Mouse (Mus musculus) heart, postnatal 25 days (tissue): ENCODE measurements around the gene Patz1. TPM values are rescaled to one million over a fixed set of nuclear protein-coding genes. Genes with fewer than 3 reads are reported as not detected.

Experiments used
- DNase-seq: peaks from one replicate; pipeline ENCODE4 v3.0.0; 2022; ENCODE audit warnings: low spot score
- intact Hi-C: fragments of 180-260 bp; cut with DNase I; formaldehyde crosslinking; loops from one replicate; pipeline ENCODE4 v1.15.1; 2025
- total RNA-seq, 2 experiments: library from RNA; stranded (reverse); gene quantifications; 2 replicates each; pipeline ENCODE4 v1.2.3; 2021

Patz1 gene
- total RNA-seq, 2 experiments from 2014 or later, result 25.6 to 26.4 TPM

GRCm38 (mm10) chr11:3328806-3329775 is 40.4 kb downstream of the Patz1 start:
- no peak for DNase-seq
- intact Hi-C loops, result no loop called here

DNA sequence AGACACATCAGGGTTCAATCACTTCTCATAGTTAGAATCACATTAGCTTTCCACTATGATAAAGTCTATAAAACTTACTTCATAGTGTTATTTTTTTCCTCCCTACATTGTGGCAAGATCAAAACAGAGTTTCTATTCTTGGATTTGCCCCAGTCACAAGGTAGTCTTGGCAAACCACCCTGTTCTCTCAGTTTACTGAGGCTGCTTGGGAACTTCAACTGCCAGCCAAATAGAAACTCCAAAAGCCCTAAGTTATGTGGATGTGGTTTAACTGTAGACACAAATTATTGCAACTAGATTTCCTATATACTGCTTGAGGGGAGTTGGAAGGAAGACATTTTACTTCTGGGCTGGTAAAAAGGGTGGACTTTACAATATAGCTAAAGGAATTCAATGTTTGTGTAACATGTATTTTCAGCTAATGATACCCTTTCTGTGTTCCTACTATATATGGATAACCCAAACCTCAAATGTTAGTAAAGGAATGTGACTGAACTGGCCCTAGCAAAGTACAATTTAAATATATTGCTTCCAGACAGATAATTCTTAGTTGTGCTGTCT is 41.3 kb downstream of the Patz1 start, which contains the start of gene Pik3ip1:
Gene Pik3ip1 (plus strand): TSS at position 511 of the 561 bp plus-strand sequence.
- intact Hi-C loops, result loop anchor here (2.0 kb wide), 1 partner anchor 39 kb away; no protein-coding TSS in a partner anchor
- DNase-seq, result no peak

GRCm38 (mm10) chr11:3330566-3330965 is 41.9 kb downstream of the Patz1 start:
- DNase-seq, result peak; percentile 81
- intact Hi-C loops, result loop anchor here (2.0 kb wide), 1 partner anchor 40 kb away; no protein-coding TSS in a partner anchor

- intact Hi-C loops, result loop anchor here (2.0 kb wide), 1 partner anchor 40 kb away; no protein-coding TSS in a partner anchor
- DNase-seq, result no peak
Measured at GRCm38 (mm10) chr11:3330991-3331750, 42.5 kb downstream of the Patz1 start.

DNA sequence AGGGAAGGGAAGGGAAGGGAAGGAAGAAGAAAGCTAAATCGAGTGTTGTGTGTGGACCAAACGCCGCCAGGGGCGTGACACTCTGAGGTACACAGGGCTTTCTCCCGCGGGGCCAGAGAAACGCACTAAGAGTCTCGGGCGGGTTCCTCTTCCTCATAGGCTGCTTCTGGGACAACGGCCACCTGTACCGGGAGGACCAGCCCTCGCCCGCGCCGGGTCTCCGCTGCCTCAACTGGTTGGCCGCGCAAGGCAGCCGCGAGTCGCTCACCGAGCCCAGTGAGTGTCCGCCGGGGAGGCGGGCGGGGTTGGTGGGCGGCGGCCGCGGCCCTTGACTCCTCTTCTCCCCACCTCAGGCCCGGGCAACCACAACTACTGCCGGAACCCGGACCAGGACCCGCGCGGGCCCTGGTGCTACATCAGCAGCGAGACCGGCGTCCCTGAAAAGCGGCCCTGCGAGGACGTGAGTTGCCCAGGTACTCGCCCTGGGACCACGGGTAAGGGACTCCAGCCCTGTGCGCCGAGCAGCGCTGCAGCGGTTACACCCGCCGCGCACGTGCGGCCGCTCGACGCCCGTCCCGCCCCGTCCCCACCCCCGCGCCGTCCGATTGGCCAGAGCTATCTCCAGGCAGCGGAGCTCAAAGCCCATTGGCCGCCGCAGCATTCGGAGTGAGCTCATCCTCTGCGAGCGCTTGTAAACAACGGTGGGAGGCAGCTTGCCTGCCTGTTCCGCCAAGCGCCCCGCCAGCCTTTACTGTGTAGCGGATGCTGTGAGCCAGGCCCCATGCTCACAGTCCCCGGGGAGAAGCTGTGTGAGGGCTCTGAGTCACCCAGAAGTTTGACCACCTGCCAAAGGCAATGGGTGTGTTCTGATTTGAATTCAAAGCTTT is 43.3 kb downstream of the Patz1 start:
- intact Hi-C loops, result loop anchor here (2.0 kb wide), 1 partner anchor 41 kb away; no protein-coding TSS in a partner anchor
- DNase-seq, result peak; percentile 95

DNA sequence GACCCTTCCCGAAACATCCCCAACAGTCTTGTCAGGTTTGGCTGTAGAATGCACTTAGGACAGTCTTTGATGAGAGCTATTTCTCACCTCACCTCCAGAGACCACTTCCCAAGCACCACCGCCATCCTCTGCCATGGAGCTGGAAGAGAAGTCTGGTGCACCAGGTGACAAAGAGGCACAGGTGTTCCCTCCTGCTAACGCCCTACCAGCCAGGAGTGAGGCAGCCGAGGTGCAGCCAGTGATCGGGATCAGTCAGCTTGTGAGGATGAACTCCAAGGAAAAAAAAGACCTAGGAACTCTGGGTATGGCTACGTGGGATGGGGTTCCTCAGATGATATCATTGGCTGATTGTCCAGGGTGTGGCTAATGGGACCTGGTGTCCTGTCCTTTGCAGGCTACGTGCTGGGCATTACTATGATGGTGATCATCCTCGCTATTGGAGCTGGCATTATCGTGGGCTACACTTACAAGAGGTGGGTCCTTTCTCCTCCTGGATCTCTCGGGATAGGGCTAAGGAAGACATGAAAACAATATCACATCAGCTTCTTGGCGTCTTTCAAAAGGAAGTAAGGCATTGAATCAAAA is 44.5 kb downstream of the Patz1 start:
- no peak for DNase-seq
- intact Hi-C loops, result no loop called here

DNA sequence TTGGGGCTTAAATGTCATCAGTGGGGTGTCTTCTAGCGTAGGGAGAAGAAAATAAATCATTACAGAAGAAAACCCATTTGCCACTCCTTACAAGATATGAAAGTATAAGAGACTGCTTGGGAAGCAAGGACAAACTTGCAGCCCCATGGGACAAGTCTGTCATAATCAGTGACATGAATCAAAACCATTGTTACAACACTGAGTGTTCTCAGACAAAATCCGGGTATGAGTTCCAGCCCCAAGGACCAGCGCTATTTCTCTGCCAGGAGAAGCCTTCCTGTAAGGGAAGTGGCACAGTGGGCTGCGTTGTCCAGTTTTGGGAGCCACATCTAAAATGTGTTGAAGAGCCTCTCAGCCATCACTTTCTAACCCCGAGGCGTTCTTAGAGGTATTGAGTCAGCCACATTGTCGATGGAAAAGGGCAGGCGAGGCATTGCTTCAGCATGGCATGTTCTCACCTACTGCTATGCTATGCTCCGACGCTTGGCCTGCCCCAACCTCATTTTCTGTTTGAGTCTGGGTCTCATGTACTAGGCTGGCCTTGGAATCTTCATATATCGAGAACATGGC is 45.6 kb downstream of the Patz1 start:
- intact Hi-C loops, result no loop called here

DNA sequence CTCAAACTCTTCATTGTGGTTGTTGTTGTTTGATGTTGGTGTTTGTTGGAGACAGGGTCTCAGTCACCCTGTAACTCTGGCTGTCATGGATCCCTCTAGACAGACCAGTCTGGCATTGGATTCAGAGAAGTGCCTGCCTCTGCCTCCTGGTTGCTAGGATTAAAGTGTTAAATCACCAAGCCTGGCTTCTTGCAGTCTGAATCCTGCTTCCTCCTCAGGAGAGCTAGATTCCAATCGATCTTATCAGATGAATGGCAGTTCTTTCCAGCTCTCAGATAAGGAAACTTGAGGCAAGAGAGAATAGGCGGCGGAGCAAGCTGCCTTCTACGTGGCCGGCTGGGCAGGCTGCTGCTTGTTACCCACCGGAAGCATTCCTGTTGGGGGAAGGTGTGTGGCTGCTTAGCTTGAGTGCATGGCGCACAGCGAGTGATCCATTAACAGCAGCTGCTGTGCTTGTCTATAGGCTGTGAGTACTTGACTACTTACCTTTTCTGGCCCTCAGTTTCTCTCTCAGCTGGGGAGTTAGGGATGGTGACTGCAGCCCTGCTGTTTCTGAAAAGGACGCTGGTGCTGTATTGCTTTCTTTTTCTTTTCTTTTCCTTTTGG is 46.1 kb downstream of the Patz1 start:
- DNase-seq, result no peak
- intact Hi-C loops, result no loop called here

More for the DNA sequence above, 45.6 kb downstream of the Patz1 start:
- no peak for DNase-seq

GRCm38 (mm10) chr11:3335651-3336216 is 47.1 kb downstream of the Patz1 start:
- peak; percentile 22 for DNase-seq
- intact Hi-C loops, result no loop called here

DNA sequence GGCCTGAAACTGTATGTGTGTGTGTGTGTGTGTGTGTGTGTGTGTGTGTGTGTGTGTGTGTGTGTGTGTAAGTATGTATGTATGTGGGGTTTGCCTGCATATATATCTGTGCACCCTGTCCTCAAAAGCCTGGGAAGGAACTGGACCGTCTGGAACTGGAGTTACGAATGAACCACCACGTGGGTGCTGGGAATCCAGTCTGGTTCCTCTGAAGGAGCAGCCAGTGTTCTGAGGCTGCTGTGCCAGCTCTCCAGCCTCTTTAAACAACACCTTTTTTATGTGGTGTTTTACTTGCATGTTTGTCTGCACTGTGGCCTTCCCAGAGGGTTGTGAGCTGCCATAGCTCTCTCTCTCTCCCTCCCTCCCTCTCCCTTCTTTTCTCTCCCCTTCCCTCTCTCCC is 47.9 kb downstream of the Patz1 start:
- no peak for DNase-seq
- intact Hi-C loops, result no loop called here

DNA sequence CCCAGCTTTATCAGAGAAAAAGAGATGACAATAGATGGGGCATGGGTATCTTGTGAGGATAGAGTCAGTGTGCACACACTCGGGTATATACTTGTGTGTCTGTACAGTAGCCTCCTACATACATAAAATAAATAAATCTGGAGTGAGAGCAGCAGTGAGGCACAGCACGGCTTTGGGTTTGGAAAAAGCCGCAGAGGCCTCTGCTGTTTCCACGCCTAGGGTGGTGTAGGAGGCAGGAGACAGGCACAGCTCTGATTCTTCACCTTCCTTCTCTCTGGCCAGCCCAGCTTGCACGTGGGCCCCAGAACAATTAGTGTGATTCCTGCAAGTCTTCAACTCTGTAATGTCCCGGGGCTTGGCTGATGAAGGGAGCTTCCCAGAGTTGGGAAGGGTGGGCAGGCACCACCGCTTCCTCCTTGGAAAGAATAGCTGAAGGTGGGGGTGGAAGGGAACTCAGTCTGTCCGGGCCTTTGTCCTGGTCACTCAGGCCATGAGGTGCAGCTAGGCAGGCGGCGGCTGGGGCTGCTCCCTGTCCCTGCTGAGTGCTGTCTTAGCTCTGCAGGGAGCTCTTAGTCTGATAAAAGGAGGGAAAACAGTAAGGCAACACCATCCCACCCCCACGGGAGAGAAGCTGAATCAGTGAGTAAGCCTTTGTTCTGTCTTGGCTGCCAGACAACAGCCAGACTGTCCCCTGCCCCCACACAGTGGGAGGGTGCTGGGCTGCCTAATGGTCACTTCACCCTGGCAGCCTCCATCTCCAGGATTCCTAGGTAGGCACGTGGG is 48.7 kb downstream of the Patz1 start:
- peak; percentile 41 for DNase-seq
- intact Hi-C loops, result no loop called here

DNA sequence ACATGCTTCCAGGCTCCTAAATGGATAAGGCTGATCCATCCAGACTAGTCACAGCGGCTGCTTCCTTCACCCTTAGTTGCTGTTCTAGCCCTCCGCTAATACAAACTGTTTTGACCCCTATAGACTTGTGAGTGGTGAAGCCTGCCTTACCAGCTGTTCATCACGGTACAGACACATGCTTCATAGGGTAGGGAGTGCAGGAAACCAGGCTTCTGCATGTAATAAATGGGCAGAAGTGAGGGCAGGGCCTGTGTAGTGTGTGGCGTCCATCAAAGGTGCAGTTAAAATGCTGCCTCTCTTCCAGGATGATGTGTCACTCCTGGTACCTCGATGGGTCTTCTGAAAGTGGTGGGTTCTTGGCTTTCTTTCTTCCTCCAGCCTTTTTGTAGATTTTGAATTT is 49.3 kb downstream of the Patz1 start:
- no peak for DNase-seq
- intact Hi-C loops, result no loop called here

- intact Hi-C loops, result no loop called here
- DNase-seq, result no peak
Measured at GRCm38 (mm10) chr11:3341476-3341875, 52.8 kb downstream of the Patz1 start.

DNA sequence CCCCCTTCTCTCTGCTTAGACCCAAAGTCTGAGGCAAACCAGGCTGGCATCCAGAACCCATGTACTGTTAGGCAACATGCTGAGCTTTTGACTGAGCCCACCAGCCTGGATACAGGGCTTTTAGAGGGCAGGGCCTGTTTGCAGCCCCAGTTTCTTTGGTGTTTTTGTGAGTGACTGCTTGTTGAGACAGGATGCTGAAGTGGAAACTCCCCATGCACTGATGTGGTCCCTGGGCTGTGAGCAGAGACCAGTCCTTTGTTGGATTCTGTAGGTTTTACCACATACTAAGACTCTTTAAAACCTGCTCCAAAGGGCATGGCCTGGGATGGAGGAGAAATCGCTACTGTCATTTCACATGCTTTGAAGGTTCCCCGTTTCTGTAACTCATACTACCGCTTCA is 56.2 kb downstream of the Patz1 start:
- no peak for DNase-seq
- intact Hi-C loops, result loop anchor here (5.0 kb wide), 1 partner anchor 62 kb away; the partner anchor contains the start of gene Limk2

GRCm38 (mm10) chr11:3346351-3346750 is 57.7 kb downstream of the Patz1 start:
- intact Hi-C loops, result loop anchor here (5.0 kb wide), 1 partner anchor 61 kb away; the partner anchor contains the start of gene Limk2
- no peak for DNase-seq

- intact Hi-C loops, result loop anchor here (5.0 kb wide), 1 partner anchor 60 kb away; the partner anchor contains the start of gene Limk2
- DNase-seq, result peak; percentile 49
Measured at GRCm38 (mm10) chr11:3347091-3347834, 58.6 kb downstream of the Patz1 start.
